Mouse (Mus musculus) right cerebral cortex, postnatal 10 days (tissue): Measurements from ENCODE around the gene Vmn2r1.

Source experiments
- DNase-seq, 2 experiments: peaks; one replicate each; pipeline ENCODE4 v3.0.0; 2021; ENCODE audit warnings: low spot score in 2 of 2

The Vmn2r1 gene

DNA sequence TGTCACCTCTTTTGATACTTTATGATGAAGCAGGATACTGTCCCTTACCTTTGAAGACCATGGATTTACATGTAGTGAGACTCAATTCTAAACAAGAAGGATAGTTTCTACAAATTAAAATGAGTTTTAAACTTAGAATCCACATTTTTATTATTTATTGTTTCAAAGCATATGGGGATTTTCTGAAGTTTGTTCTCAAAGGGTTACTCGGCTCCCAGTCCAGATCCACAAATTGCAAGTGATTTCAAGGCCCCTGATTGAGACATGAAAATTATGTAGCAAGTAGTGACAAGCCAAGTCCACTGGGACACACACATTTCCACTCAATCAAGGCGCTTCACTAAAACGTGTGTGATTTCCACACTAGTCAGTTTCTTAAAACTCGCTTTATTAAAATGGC is at the start of gene Vmn2r1:
Gene Vmn2r1 (plus strand): TSS at position 301 of the 400 bp plus-strand sequence.
- DNase-seq = no peak

- DNase-seq = no peak
Observed at GRCm38 (mm10) chr3:64038136-64038841, 43.1 kb upstream of the Vmn2r1 start.

DNA sequence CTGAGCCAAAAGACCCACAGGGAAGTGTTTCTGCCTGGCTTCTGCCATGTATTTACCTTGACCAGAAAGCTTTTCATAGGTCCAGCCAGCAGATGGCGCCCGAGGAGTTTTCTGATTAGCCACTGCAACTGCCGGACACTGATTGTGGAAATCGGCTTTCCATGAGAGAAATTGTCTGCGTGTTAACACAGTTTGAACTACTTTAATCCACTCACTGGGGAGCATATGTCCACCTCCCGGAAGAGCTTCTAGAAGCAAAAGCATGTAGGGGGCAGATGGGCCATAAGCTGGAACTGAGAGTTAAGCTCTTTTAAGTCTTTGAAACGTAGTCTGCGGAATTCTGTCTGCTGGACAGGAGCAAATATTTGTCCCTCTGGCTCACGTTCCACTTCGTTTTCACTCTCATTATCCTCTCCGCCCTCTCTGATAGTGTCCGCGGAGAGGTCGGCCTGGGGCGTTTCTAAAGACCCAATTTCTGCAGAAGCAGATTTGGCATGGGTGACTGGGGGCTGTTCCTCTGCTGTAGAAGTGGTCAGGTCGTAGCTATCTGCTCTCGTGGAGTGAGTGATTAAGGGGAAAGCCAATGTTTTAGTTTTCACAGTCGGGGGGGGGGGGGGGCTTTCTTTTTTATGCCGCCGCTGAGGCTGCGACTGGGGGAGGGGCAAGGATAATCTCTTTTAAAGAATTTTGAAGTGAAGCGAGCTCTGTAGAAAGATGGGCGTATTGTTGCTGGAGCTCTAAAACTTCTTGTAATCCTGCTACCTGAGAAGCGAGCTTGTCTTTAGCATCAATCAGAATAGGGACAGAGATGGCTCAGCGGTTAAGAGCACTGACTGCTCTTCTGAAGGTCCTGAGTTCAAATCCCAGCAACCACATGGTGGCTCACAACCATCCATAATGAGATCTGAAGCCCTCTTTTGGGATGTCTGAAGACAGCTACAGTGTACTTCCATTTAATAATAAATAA is 41.2 kb upstream of the Vmn2r1 start:
- peak; percentile 90 to 92 for DNase-seq

GRCm38 (mm10) chr3:64112707-64113106 is 31.4 kb downstream of the Vmn2r1 start:
- no peak for DNase-seq

DNA sequence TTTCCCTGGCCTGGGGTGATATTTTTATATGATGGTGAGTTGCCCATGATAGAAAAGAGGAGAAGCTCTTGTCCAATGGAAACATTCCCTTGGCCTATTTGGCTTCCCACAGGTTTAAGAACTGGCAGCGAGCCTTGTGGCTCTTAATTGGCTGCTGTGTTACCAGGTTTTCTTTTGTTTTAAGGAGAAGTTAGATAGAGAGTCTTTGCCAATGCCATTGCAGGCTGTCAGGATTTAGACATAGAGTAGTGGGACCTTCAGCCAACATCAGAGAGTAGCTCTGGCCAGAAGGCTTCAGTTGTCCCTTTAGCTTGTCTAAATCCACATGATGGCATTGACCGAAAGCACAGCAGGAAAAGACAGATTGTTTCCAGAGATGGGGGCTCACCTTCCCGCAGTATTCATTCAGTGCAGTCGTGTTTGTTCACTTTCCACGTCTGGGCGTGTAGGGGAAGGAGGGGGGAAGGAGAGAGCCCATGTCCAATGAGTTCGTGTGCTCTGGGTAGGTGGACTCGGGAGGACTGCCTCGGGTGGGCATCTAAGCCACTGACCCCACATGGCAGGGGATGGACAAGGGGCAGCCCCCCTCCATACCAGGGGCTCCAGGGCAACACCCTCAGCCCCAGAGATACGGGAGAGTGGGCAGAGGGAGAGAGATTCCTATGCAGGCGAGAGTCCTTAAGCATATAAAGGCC is 32.2 kb downstream of the Vmn2r1 start:
- DNase-seq = peak; percentile 20 to 21

GRCm38 (mm10) chr3:64141878-64142508 is 60.6 kb downstream of the Vmn2r1 start, which contains the start of gene Vmn2r2:
Gene Vmn2r2, minus strand, starts transcription at chr3:64141928.
- no peak for DNase-seq
